Mouse (Mus musculus) retina, postnatal 7 days (tissue): ENCODE data around the gene Zswim1.
"Not testable (repeated sequence)": the region's sequence is repeated elsewhere in the genome, so short reads cannot be mapped to it uniquely, and the experiment has no call there.

Experiments
- DNase-seq: peaks from one replicate; pipeline ENCODE4 v3.0.0-alpha.2; 2012; ENCODE audit warnings: low read depth, low spot score

Zswim1 gene

DNA sequence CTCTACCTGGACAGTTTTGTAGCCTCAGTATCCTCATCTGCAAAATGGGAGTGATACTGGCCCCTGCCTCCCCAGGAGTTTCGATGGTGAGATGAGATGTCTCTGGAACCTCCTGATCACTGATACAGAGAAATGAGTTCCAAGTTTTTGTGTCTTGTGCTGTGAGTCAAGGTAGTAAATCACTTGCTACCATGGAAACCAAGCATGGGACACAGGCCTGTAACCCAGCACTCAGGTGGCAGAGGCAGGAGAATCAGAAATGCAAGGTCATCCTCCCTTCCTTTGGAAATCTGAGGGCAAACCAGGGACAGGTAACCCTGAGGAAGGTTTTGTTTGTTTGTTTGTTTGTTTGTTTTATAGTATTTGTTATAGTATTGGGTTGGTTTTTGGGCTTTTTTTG lies 6.6 kb downstream of the Zswim1 start:
- DNase-seq, result no peak

DNA sequence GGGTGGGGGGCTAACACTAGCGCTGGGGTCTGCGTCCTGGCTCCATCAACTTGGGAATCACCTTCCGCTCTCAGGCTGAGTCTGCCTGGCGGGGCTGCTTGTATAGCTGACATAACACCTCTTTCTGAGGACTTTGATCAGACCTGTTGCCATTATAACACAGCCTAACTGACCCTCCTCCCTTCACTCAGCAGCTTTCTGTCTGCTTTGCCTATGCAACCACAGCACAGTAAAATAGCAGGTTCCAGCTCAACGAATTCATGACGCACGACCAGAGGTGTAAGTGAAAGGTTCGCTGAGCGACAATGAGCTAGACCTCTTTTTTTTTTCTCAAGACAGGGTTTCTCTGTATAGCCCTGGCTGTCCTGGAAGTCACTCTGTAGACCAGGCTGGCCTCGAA lies 8.5 kb downstream of the Zswim1 start:
- no peak for DNase-seq

- no peak for DNase-seq
Observed at GRCm38 (mm10) chr2:164832032-164832747, 9.7 kb downstream of the Zswim1 start.

GRCm38 (mm10) chr2:164832748-164833301 lies 10.3 kb downstream of the Zswim1 start, which contains the start of gene Ctsa:
TSS of gene Ctsa (plus strand) at chr2:164832873.
- DNase-seq, result peak; percentile 69

DNA sequence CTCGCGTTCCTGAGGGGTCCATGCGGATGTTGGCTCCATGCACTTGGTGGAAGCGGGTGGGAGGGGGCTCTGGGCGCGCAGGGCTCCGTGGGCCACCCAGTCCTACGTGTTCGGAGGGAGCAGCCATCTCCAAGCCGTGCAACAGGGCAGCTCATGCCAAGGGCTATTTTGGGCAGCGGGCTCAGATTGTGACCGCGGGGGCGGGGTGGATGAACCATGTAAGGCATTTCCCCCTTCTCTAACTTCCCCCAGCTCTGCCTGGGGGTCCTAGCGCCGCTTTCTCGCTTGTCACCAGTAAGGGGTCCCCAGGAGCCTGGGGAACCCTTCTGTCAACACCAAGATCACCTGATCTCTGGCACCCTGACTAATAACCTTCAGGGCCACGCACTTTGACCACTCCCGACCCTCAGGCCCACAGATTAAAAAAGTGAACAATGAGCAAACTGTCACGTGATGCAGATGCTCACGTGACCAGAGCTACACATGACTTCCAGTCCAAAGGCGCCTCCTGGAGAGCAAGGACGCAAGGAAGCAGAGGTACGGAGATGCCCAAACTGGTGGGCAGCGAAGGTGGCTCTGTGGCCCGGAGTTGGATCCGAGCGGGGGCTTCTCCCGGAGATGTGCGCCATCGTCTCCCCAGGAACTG lies 11.0 kb downstream of the Zswim1 start, which contains the start of gene Neurl2:
Neurl2 (minus strand) TSS at position 143 of the 646 bp plus-strand sequence.
- peak; percentile 88 for DNase-seq

DNA sequence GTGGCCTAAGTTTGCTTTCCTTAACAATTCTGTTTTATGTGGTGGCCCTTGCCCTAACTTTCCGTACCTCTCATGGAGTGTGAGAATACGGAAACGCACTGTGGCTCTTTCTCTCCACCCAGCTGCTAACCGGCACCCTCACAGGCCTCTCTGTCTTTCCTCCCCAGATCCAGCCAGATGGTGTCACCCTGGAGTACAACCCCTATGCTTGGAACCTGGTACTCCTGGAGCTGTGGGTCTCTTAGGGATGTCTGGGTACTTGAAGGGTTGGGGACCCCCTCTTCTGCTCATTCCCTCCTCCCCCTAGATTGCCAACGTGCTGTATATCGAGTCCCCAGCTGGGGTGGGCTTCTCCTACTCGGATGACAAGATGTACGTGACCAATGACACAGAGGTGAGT lies 12.0 kb downstream of the Zswim1 start:
- DNase-seq, result no peak

DNA sequence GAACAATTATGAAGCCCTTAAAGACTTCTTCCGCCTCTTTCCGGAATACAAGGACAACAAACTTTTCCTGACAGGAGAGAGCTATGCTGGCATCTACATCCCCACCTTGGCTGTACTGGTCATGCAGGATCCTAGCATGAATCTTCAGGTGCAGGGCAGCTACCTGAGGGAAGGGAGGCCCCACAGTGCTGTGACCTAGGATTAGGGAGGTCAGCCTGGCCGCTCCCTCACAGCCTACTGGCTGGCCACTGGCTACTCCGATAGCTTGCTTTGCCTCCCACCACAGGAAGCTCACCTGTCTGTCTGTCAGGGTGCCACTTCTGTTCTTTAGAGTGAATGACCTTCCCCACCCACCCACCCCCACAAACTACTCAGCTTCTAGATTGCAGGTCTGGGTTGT lies 12.7 kb downstream of the Zswim1 start:
- no peak for DNase-seq

DNA sequence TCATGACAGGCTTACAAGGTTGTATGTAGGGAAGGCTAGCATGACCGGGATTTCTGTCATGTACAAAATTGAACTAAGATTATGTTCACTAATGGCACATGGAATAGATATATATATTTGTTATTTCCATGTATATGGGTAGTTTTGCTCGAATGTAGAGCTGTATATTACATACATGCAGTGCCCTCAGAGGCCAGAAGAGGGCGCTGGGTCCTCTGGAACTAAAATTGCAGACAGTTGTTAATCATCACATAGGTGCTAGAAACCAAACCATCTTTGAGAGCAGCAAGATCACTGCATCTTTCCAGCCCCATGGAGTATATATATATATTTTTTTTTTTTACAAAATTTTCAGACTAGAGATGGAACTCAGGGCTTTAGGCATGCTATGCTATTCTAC lies 23.3 kb downstream of the Zswim1 start:
- DNase-seq, result no peak

DNA sequence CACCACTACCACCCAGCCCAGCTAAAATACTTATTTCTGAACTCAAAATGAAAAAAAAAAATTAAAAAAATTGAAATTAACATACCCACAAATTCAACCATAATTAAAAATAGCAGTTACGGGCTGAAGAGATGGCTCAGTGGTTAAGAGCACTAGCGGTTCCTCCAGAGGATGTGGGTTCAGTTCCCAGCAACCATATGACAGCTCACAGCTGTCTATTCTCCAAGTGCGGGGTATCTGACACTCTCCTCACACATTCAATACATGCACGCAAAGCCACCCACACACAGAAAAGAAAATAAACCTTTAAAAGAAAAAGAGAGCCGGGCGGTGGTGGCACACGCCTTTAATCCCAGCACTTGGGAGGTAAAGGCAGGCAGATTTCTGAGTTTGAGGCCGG lies 27.6 kb downstream of the Zswim1 start:
- no peak for DNase-seq

DNA sequence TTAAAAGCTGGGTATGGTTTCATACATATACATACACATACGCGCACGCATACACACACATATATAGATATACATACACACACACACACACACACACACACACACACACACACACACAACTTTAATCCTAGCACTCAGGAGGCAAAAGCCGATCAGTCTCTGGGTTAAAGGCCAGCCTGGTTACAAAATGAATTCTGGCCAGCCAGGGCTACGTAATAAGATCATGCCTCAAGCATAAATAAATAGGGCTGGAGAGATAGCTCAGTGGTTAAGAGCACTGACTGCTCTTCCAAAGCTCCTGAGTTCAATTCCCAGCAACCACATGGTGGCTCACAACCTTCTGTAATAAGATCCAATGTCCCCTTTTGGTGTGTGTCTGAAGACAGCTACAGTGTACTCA lies 33.1 kb downstream of the Zswim1 start:
- not testable (repeated sequence) for DNase-seq

GRCm38 (mm10) chr2:164856309-164857100 lies 34.0 kb downstream of the Zswim1 start:
- DNase-seq, result no peak

DNA sequence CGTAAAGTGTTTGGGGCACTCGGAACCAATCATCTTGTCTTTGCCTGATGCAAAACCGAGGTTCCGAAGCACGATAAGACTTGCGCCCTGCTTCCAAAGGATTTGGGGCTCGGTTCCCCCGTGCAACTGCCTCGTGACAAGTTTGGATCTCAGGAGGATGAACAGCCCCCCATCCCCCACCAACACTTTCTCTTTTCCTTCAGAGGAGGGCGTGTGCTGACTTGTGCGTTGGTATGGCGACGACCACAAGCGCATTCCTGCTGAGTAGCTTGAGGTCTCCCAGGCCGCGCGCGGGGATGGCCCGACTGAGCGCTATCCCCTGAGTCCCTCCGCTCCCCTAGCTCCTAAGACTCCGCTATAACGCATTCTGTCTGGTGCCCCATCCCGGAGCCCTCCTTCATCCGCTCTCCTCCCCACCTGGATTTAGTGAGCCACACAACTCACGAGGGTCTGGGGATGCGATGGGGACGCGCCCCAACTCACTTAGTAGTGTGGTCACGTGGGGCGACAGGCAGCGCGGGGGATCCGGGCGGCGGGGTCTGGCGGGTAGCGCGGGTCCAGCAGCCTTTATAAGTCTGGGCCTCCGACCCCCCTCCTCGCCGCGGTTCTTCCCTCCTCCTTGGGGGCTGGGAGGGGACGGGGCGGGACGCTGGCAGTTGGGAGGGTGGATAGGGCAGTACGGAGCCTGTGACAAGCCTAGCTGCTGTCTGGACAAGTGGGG lies 34.8 kb downstream of the Zswim1 start, which contains the start of gene Pltp:
Pltp (minus strand) TSS at position 611 of the 721 bp plus-strand sequence.
- no peak for DNase-seq

DNA sequence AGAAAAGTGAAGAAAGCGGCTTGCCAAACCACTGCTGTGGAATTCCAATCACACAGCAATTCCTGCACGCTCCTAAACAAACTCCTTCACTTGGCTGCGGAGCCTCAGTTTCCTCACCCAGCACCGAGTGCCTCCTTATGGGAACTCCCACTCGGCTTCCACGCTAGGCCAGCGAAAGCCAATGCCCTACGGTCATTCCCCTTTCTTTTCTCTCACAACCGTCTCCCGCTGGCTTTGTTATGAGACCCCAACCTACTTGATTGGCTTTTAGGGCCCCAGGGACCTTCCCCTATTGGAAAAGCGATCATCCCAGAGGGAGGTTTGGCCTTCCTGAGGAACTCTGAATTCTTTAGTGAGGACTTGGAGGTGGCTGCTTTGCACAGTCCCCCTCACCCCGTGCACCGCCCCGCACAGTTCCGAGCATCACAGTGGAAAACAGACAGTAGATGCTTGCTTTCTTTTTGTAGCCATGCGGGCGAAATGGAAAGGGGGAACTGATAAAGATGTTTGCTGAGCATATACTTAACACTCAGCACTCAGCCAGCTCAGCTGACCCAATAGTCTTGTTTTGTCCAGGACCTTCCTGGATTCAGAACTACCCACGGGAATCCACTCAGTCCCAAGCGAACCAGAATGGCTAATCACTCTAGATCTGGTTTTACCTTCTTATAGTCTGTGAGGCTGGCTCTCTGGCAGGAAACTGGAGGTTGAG lies 35.5 kb downstream of the Zswim1 start:
- no peak for DNase-seq

GRCm38 (mm10) chr2:164859155-164859554 lies 36.7 kb downstream of the Zswim1 start:
- DNase-seq, result no peak

DNA sequence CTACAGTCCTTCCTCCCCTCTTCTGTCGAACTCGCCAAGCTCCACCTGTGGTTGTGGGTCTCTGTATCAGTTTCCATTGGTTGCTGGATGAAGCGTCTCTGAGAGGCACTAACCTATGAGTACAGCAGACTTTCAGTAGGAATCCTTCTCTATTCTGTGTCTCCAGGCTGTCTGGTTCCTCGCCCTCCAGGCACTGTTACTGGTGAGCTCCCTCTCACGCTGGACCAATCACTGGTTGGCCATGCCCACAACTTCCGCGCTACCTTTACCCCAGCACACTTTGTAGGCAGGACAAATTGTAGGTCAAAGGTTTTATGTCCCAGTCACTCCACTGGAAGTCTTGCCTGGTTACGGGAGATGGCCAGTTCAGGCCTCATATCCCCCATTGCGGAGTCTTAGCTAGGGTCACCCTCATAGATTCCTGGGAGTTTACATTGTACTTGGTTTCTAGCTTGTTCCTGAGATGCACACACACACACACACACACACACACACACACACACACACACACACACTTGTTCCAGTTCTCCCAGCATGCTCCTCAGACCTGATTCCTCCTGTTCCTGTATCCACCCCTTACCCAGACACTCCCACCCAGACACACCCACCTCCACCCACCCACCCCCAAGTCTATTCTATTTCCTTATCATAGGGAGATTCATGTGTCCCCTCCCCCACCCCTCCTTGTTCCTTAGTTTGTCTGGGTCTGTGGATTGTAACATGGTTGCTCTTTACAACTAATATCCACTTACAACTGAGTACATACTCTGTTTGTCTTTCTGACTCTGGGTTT lies 37.4 kb downstream of the Zswim1 start:
- DNase-seq, result no peak

DNA sequence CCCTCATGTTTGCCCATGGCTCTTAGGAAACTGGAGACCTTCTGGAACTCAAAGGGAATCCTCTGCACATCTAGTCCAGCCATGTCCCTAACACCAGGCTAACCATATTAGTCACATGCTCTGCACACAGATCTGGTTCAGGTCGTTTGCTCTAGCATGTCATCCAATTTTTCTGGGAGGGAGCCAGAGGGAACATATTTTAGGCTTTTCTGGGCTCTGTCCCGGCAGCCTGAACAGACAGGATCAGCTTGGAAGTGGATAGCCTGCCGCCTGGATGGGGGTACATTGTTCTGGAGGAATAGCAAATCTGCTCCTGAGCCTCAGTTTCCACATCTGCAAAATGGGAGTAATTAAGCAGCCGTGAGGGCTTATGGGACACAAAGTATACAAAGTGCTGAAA lies 38.6 kb downstream of the Zswim1 start:
- DNase-seq, result no peak

DNA sequence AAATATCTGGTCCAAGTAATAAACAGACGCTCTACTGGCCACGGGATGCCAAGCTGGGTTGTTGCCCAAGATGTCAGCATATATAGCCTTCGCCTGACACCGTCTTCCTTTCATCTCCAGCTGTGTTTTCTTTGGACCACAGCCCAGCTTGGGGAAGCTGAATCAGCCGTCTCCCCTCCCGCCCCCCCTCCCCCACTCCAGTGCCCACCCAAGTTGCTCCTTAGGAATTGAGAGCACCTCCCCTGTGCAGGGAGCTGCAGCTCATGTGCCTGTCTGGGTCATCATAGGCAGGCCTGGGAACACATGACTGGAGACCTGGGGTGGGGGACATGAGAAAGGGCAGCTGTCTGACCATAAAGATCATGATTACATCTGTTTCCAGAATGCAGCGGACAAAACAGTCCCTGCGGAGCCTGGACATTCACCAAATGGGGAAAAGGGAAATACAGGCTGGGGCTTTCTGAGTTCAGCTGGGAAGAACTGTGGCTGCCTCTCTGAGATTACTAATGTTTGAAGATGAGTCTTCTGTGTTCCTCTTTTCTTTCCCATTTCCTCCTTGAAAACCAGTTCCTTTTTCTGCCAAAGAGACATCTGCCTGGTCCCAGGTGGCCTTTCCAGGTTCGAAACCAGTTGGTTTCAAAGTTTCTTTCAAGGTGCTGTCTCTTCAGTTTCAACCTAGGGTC lies 39.8 kb downstream of the Zswim1 start:
- DNase-seq, result no peak

GRCm38 (mm10) chr2:164863411-164863810 lies 40.9 kb downstream of the Zswim1 start:
- DNase-seq, result not testable (repeated sequence)

- no peak for DNase-seq
Observed at GRCm38 (mm10) chr2:164864593-164864992, 42.1 kb downstream of the Zswim1 start.
